Mouse (Mus musculus) erythroblast, embryonic 14.5 days (primary cell): ENCODE measurements around the gene Pdzrn3.

Experiments used
- GATA1 ChIP-seq: IDR thresholded peaks from 2 replicates; pipeline ENCODE4 v1.6.1; 2012; ENCODE audit warnings: low read length, inconsistent platforms, mixed read lengths
- TAL1 ChIP-seq: IDR thresholded peaks from 3 replicates; pipeline ENCODE4 v1.6.1; 2012; ENCODE audit warnings: low read length, inconsistent platforms, mixed read lengths

DNA sequence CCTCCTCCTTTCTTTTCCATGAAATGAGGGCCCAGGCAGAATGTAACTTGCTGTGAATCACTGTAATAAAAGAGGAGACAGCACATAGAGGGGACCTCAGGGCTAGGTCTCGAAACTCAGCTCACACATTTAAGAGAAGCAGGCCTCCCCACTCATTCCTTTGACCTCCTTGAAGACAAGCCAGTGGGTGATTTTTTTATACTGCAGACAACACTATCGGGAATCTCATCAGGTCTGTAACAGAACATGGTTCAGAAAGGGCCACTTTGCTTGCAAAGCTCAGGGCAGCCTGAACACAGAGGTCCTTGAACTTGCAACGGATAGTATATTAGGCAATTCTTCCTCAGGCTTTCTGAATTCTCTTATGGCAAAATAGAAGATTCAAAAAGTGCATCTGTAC is 93.8 kb downstream of the Pdzrn3 start:
- no peak for TF ChIP-seq TAL1
- no peak for TF ChIP-seq GATA1
